Mouse (Mus musculus) stomach, postnatal 0 days (tissue): ENCODE measurements around the gene Rnf114. TPM values are rescaled to one million over a fixed set of nuclear protein-coding genes. Genes with fewer than 3 reads are reported as not detected.

Experiments used
- ATAC-seq: fragments of 200-750 bp; cut with Nextera tagmentation; 2 replicates; pipeline ENCODE4 v1.8.0; 2017; ENCODE audit not compliant: low FRiP score, low TSS enrichment
- DNase-seq: peaks from one replicate; pipeline ENCODE4 v3.0.0-alpha.2; 2016; ENCODE audit warnings: low spot score
- H3K27ac ChIP-seq: fragments of 300-500 bp; sonication (generic); replicated peaks from 2 replicates; pipeline ENCODE4 v1.5.1; 2014; ENCODE audit warnings: mild to moderate bottlenecking, control low read depth
- H3K27me3 ChIP-seq: fragments of 300-500 bp; sonication (generic); 2 replicates; pipeline ENCODE4 v1.6.1; 2014; ENCODE audit warnings: low read length; ENCODE audit not compliant: control insufficient read depth, insufficient read depth
- H3K36me3 ChIP-seq: fragments of 300-500 bp; sonication (generic); 2 replicates; pipeline ENCODE4 v1.6.1; 2014; ENCODE audit warnings: low read length, mixed read lengths; ENCODE audit not compliant: control insufficient read depth, insufficient read depth
- H3K4me1 ChIP-seq: fragments of 300-500 bp; sonication (generic); replicated peaks from 2 replicates; pipeline ENCODE4 v1.6.1; 2014; ENCODE audit warnings: antibody characterized with exemption; ENCODE audit not compliant: control insufficient read depth, insufficient read depth
- H3K4me2 ChIP-seq: fragments of 300-500 bp; sonication (generic); replicated peaks from 2 replicates; pipeline ENCODE4 v1.6.1; 2014; ENCODE audit warnings: low read depth, mild to moderate bottlenecking, control low read depth, moderate library complexity
- H3K4me3 ChIP-seq: fragments of 300-500 bp; sonication (generic); 2 replicates; pipeline ENCODE4 v1.5.1; 2014; ENCODE audit warnings: low read depth, low read length, control low read depth
- H3K9ac ChIP-seq: fragments of 300-500 bp; sonication (generic); 2 replicates; pipeline ENCODE4 v1.6.1; 2014; ENCODE audit warnings: mild to moderate bottlenecking, low read length, control low read depth, mixed read lengths
- H3K9me3 ChIP-seq: fragments of 300-500 bp; sonication (generic); 2 replicates; pipeline ENCODE4 v1.6.1; 2016; ENCODE audit warnings: low read length; ENCODE audit not compliant: control insufficient read depth
- CTCF ChIP-seq: IDR thresholded peaks from 2 replicates; pipeline ENCODE4 v1.5.1; 2016; ENCODE audit warnings: antibody characterized with exemption, low read depth, mild to moderate bottlenecking, moderate library complexity
- EP300 ChIP-seq: optimal IDR thresholded peaks from 2 replicates; pipeline ENCODE3; 2016; ENCODE audit warnings: antibody characterized with exemption
- WGBS: fragments of 180-500 bp; shearing (Covaris S2); extraction: QIAGEN DNeasy Blood & Tissue Kit; methylation state at CpG from one replicate; pipeline ENCODE4 v1.1.7; 2014; 5-methylcytosine and 5-hydroxymethylcytosine counted together
- polyA plus RNA-seq: library from polyadenylated mRNA; unstranded; fragments of >200 nt; fragmentation: Nextera tagmentation; extraction: Ambion mirVana; gene quantifications from 2 replicates; pipeline ENCODE4 v1.2.1, GENCODE M21; 2015

Rnf114 gene
- polyA plus RNA-seq = 44.6 and 47.6 TPM in 2 replicates

DNA sequence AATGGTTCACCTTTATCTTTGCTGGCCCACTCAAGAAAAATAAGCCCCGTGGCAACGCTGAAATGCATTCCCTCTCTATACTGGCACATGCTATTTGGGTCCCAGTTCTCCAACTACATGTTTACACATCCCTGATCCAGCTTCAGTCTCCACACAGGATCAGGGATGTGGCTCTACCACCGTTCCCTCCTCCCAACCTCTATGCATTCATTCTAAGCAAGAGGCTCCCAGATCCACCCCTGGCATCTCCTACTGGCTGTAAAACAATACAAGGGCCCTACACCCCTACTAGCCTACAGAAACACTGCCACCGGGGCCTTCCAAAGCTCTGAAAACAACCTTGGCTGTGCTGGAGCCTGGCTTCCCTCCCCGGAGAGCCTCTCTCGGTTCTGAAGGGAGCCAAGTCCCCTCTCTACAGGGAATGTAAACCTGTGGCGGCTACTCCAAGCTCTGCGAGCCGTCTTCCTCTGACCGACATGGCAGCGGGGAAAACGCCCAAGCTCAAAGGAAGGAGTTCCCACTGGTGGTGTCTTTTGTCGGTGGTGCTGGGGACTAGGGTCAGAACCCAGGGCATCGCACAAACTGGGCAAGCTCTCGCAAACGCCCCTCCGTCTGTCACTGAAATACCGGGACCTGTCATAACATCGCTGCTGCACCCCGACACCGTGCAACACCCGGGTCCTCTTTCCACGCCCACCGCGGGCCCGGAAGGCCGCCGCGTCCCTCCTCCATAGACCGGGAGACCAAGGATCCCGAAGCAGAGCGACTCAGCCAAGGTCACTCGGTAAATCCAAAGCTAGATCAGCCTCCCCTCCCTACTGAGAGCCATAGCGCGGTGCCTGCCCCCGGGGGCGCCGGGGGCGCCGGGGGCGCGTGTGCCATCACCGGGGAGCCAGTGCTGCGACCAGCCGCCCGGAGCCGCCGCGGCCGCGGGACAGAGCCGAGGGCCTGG lies at the start of gene Rnf114:
Gene Rnf114 (plus strand): TSS at position 889 of the 952 bp plus-strand sequence.
- DNase-seq (peak; percentile 70), ATAC-seq (peak; percentile 51)
- peaks cover 4% of the 10 kb centered on the region; the same call in 1 of the 2 replicates for H3K4me1 ChIP-seq
- peak within 1 kb of the TSS; percentile 79 for H3K4me2 ChIP-seq
- WGBS = 2% methylated on average over 51 of the region's 52 CpGs
- H3K36me3 ChIP-seq = no peaks in the 10 kb centered on the region
- no peaks in the 10 kb centered on the region for H3K27me3 ChIP-seq
- peak within 1 kb of the TSS; percentile 100 for H3K4me3 ChIP-seq
- TF ChIP-seq EP300 (no peak), CTCF (no peak)
- peak within 1 kb of the TSS; percentile 97 for H3K27ac ChIP-seq
- no peaks in the 10 kb centered on the region for H3K9me3 ChIP-seq
- H3K9ac ChIP-seq = peak within 1 kb of the TSS; percentile 99

DNA sequence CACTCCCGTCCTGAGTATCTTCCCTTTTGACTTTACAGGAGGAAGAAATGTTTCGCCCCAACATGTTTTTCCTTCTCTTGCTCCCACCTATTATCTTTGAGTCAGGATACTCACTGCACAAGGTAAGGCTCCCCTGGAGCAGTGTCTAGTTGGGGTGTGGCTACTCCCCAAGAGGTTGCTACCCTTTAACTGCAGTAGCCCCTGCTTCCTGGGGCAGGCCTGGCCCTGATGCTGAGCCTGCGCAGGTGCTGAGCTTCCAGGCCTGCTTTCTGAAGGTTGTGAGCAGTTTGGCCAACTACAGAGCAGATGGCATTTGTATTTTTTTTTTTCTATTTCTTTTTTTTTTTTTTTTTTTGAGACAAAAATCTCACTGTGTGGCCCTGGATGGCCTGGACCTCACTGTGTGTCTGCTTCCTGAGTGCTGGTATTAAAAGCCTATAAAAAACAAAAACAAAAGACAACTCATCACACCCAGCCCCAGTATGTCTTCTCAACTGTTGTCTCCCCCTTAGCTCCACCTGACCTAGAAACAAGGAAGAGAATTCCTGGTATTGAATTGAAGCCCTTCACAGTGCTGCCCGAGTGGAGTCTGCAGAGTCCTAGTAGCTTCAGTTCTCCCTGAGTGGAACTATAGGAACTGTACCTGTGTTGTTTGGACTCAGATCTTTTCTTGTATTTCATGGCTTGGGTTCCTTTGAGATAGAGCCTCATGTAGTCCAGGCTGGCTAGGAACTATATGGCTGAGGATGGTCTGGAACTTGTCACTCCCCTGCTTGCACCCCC lies 48.8 kb upstream of the Rnf114 start:
- no peak overlapping the region for H3K9ac ChIP-seq
- TF ChIP-seq EP300 = no peak
- TF ChIP-seq CTCF = no peak
- H3K9me3 ChIP-seq = no peaks in the 10 kb centered on the region
- no peaks in the 10 kb centered on the region for H3K4me1 ChIP-seq
- no peak overlapping the region for H3K4me2 ChIP-seq
- H3K27me3 ChIP-seq = no peaks in the 10 kb centered on the region
- no peak overlapping the region for H3K4me3 ChIP-seq
- peaks cover 6% of the 10 kb centered on the region; the same call in 1 of the 2 replicates for H3K36me3 ChIP-seq
- 84% methylated on average over 4 of the region's 4 CpGs for WGBS
- DNase-seq = no peak
- no peak overlapping the region for H3K27ac ChIP-seq
- ATAC-seq = no peak

DNA sequence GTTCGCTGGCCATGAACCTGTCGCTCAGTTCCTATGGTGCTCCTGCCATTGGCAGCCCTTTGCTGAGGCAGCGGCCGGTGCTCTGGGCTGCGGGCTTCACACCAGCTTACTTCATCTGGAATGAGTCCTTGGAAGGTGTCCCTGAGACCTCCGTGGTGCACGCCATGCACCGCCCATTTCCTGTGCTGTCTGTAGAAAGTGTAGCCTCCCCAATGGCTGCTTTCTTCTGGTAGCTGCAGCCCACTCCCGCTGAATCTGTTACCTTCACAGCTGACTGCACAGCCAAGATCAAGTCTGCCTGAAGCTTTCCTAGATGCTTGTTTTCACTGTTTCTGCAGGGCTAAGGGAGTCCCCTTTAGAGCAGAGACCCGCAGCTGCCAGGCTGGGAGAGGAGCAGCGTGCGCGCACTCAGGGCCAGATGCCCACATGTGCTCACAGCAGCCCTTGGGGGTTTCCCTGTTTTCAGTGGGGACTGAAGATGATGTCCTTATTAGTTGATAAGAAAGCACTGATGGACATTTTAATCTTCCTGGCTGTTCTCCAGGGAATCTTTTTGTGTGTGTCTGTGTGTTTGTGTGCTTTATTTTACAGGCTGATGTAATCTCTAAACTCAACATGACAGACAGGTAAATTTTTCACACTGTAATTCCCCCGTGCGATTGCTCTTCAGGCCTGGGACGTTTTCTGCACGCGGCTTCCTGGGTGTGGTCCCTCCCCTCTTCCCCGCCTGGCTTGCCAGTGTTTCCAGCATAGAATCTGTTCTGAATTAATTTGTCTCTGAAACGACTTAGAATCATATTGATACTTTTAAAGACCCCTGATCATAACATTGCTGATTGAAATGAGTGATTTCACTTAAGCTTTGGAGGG lies 46.3 kb upstream of the Rnf114 start:
- no peak overlapping the region for H3K9ac ChIP-seq
- no peak overlapping the region for H3K27ac ChIP-seq
- DNase-seq = no peak
- H3K4me1 ChIP-seq = no peaks in the 10 kb centered on the region
- ATAC-seq = no peak
- 73% methylated on average over 20 of the region's 20 CpGs for WGBS
- H3K4me3 ChIP-seq = no peak overlapping the region
- peaks cover 3% of the 10 kb centered on the region; the same call in 1 of the 2 replicates for H3K36me3 ChIP-seq
- H3K9me3 ChIP-seq = no peaks in the 10 kb centered on the region
- TF ChIP-seq CTCF = no peak
- TF ChIP-seq EP300 = no peak
- H3K4me2 ChIP-seq = no peak overlapping the region
- H3K27me3 ChIP-seq = no peaks in the 10 kb centered on the region

DNA sequence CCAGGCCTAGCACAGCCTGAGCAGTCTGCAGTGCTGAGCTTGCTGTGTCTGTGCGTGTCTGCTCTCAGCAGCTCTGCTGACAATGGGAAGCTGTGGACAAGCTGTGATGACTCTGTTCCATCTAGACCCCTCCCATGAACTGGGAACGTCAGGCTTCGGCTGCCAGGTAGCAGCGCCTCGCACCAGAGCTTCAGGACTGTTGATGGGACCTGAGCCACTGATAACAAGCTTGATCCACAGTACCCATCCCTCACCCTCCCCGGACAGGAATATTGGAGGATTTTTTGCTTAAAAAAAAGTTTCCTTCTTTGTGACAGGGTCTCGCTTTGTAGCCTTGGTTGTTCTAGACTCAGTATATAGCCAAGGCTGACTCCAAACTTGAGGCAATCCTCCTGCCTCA lies 45.2 kb upstream of the Rnf114 start:
- Histone ChIP-seq H3K36me3 (peaks cover under 1% of the 10 kb centered on the region; the same call in 1 of the 2 replicates), H3K27ac (no peak overlapping the region), H3K27me3 (no peaks in the 10 kb centered on the region), H3K9me3 (no peaks in the 10 kb centered on the region), H3K4me1 (no peaks in the 10 kb centered on the region), H3K4me3 (no peak overlapping the region), H3K4me2 (no peak overlapping the region), H3K9ac (no peak overlapping the region)
- TF ChIP-seq CTCF (no peak), EP300 (no peak)
- no peak for DNase-seq
- ATAC-seq = no peak
- 86% methylated on average over 7 of the region's 7 CpGs for WGBS

DNA sequence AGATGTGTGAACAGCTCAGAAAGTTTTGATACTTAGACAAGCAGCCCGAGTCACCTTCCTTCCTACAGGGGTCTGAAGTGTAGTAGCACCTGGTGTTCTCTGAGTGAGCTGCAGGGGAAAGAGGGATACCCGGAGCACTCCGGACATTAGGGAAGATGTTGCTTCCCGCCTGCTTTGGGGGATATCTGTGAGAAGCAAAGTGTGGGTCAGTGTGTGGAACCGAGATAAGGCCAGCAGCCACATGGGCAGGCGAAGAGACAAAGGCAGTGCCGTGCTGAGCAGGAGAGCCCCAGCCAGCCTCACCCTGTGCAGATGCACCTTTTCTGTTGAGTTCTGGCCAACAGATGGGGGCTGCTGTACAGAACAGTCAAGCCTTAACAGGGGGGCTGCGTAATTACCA lies 44.8 kb upstream of the Rnf114 start:
- H3K9me3 ChIP-seq = no peaks in the 10 kb centered on the region
- H3K4me1 ChIP-seq = no peaks in the 10 kb centered on the region
- no peaks in the 10 kb centered on the region for H3K36me3 ChIP-seq
- WGBS = 90% methylated on average over 8 of the region's 8 CpGs
- ATAC-seq = no peak
- no peak overlapping the region for H3K4me2 ChIP-seq
- no peak overlapping the region for H3K4me3 ChIP-seq
- no peak for TF ChIP-seq CTCF
- no peak for TF ChIP-seq EP300
- DNase-seq = no peak
- H3K9ac ChIP-seq = no peak overlapping the region
- H3K27me3 ChIP-seq = no peaks in the 10 kb centered on the region
- no peak overlapping the region for H3K27ac ChIP-seq
